ENCODE assay signal across 12 mouse cellular contexts in the genomic region with DNA sequence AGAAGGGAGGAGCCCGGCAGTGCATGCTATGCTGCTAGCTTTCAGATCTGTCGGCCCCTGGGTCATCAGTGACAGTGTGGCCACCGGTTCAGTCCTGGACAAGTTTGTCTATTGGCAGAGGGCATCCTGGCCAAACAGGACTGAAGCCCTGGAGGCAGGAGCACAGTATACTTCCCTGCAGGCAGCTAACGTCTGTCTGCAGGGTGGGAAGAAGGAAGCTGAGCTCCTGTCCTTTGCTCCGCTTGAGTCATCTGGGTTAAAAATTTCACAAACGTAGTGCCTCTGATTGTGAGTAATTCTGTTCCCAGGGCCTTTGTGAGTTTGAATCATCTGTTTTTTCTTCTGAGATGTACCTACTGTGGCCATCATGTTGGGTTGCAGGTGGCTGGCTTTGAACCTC. TPM values are rescaled to one million over a fixed set of nuclear protein-coding genes. Genes with fewer than 3 reads are reported as not detected.
DNase-seq lines count a peak whose midpoint lies in the region; ATAC-seq lines count a peak whose summit lies in the region.
"Had no signal": no experiment of that assay in that cellular context is flagged by ENCODE, and none has a peak within 500 bp of the region (broad histone marks: within the 10 kb centered on the region; RNA-seq: fewer than 3 reads in every experiment).

No protein-coding gene starts in this region.

- intact Hi-C loops in heart, postnatal 10 days (cut with DNase I), result no loop called here

- no peak for ATAC-seq in heart, embryonic 14.5 days (ENCODE audit: insufficient number of reproducible peaks, insufficient read depth, low FRiP score, low read depth)
- no peak for ATAC-seq in intestine, embryonic 15.5 days
- no peak for ATAC-seq in megakaryocyte, adult 5-6 weeks (ENCODE audit: poor library complexity, severe bottlenecking)
- no peak for ATAC-seq in forebrain, embryonic 11.5 days (replicated peaks; ENCODE audit: low FRiP score)
- ATAC-seq: activated CD4-positive, CD25-positive, alpha-beta regulatory T cell, adult 4 months; hindbrain, embryonic 16.5 days had no signal

- peak overlapping the region; percentile 84 to 87 for H3K27ac ChIP-seq in heart, embryonic 14.5 days (replicated peaks in 1 of 2; ENCODE audit: control insufficient read depth in 1 of 2, insufficient read depth in 1 of 2, low read depth in 2 of 2, low read length in 2 of 2)
- H3K27ac ChIP-seq in intestine, embryonic 15.5 days, result peak overlapping the region; percentile 61
- H3K27ac ChIP-seq in forebrain, embryonic 11.5 days (ENCODE audit: low read depth, low read length), result no peak overlapping the region
- H3K27ac ChIP-seq: liver, embryonic 13.5 days; neural tube, embryonic 15.5 days had no signal

- H3K4me3 ChIP-seq in heart, embryonic 14.5 days (ENCODE audit: control insufficient read depth in 1 of 2, insufficient read depth in 1 of 2, low read depth in 1 of 2, low read length in 2 of 2), result no peak overlapping the region; a peak in 1 of 4 replicates
- no peak overlapping the region for H3K4me3 ChIP-seq in intestine, embryonic 15.5 days (replicated peaks)
- no peak overlapping the region for H3K4me3 ChIP-seq in forebrain, embryonic 11.5 days (ENCODE audit: low read depth, low read length)
- H3K4me3 ChIP-seq: liver, embryonic 13.5 days; neural tube, embryonic 15.5 days had no signal

- peaks cover 26 to 47% of the 10 kb centered on the region in 2 experiments for H3K4me1 ChIP-seq in heart, embryonic 14.5 days (ENCODE audit: control insufficient read depth in 2 of 2, insufficient read depth in 2 of 2, low read length in 2 of 2)
- peaks cover 25% of the 10 kb centered on the region; the same call in 1 of the 2 replicates for H3K4me1 ChIP-seq in intestine, embryonic 15.5 days (replicated peaks)
- H3K4me1 ChIP-seq in forebrain, embryonic 11.5 days (replicated peaks; ENCODE audit: control insufficient read depth, insufficient read depth, low read length), result no peaks in the 10 kb centered on the region; the same call in 1 of the 2 replicates

- H3K9me3 ChIP-seq in heart, embryonic 14.5 days (ENCODE audit: control insufficient read depth, low read length), result no peaks in the 10 kb centered on the region
- H3K9me3 ChIP-seq in intestine, embryonic 15.5 days, result no peaks in the 10 kb centered on the region
- no peaks in the 10 kb centered on the region for H3K9me3 ChIP-seq in forebrain, embryonic 11.5 days (ENCODE audit: control insufficient read depth, low read length)
- H3K9me3 ChIP-seq: liver, embryonic 13.5 days; neural tube, embryonic 15.5 days had no signal

- no peaks in the 10 kb centered on the region for H3K27me3 ChIP-seq in heart, embryonic 14.5 days (ENCODE audit: control insufficient read depth, insufficient read depth, low read length)
- H3K27me3 ChIP-seq in intestine, embryonic 15.5 days (replicated peaks), result no peaks in the 10 kb centered on the region
- no peaks in the 10 kb centered on the region for H3K27me3 ChIP-seq in forebrain, embryonic 11.5 days (ENCODE audit: control insufficient read depth, insufficient read depth, low read length)
- H3K27me3 ChIP-seq: liver, embryonic 13.5 days; neural tube, embryonic 15.5 days had no signal

- peak overlapping the region; percentile 46 for H3K4me2 ChIP-seq in heart, embryonic 14.5 days (ENCODE audit: low read length)
- no peak overlapping the region for H3K4me2 ChIP-seq in intestine, embryonic 15.5 days (replicated peaks)
- H3K4me2 ChIP-seq in forebrain, embryonic 11.5 days (ENCODE audit: low read depth, low read length, severe bottlenecking), result no peak overlapping the region
- H3K4me2 ChIP-seq: liver, embryonic 13.5 days; neural tube, embryonic 15.5 days had no signal

- peak overlapping the region; percentile 56 for H3K9ac ChIP-seq in heart, embryonic 14.5 days (ENCODE audit: low read length)
- peak overlapping the region; percentile 18; the same call in 1 of the 2 replicates for H3K9ac ChIP-seq in intestine, embryonic 15.5 days
- no peak overlapping the region for H3K9ac ChIP-seq in forebrain, embryonic 11.5 days (ENCODE audit: low read length)
- H3K9ac ChIP-seq: liver, embryonic 13.5 days; neural tube, embryonic 15.5 days had no signal

- H3K36me3 ChIP-seq in heart, embryonic 14.5 days (ENCODE audit: control insufficient read depth, insufficient read depth, low read length), result peaks cover 20% of the 10 kb centered on the region
- H3K36me3 ChIP-seq in intestine, embryonic 15.5 days, result no peaks in the 10 kb centered on the region
- no peaks in the 10 kb centered on the region; the same call in 1 of the 2 replicates for H3K36me3 ChIP-seq in forebrain, embryonic 11.5 days (ENCODE audit: control insufficient read depth, insufficient read depth, low read length)

- DNase-seq in heart, postnatal 10 days, result no peak
- DNase-seq in 3134 (ENCODE audit: extremely low read depth, insufficient read length, low spot score) (peak; percentile 34), 416B (ENCODE audit: low read depth) (peak; percentile 47)
- DNase-seq in forebrain, embryonic 11.5 days (ENCODE audit: low spot score), result no peak
- DNase-seq: liver, embryonic 13.5 days; right cerebral cortex, postnatal 14 days had no signal

- WGBS in heart, embryonic 14.5 days, result 29% methylated on average over 6 of the region's 6 CpGs
- 63% methylated on average over 6 of the region's 6 CpGs for WGBS in intestine, embryonic 15.5 days
- 85% methylated on average over 6 of the region's 6 CpGs for WGBS in forebrain, embryonic 11.5 days

RNA-seq across cellular contexts. Expression of a gene that starts 3.6 kb away (rescaled TPM):
- 63.1 and 66.7 TPM in 2 replicates for polyA plus RNA-seq in heart, embryonic 14.5 days (2014; fragmentation: Nextera tagmentation; extraction: Ambion mirVana)
- 10 to 100 TPM; 12.8 to 18.2 TPM for total RNA-seq in heart, postnatal 10 days (2021)
- polyA plus RNA-seq in intestine, embryonic 15.5 days (2015; fragmentation: Nextera tagmentation; extraction: Ambion mirVana), result 56.4 and 61.6 TPM in 2 replicates
- total RNA-seq in megakaryocyte, adult 5-6 weeks (2015), result 4.4 and 5.5 TPM in 2 replicates
- total RNA-seq in megakaryocyte, adult 5-6 weeks (2017), result 6.0 and 7.1 TPM in 2 replicates
- 122 and 123 TPM in 2 replicates for polyA plus RNA-seq in forebrain, embryonic 11.5 days (2014; fragmentation: Nextera tagmentation; extraction: Ambion mirVana)

RNA-seq across cellular contexts. Expression of a gene that starts 21.3 kb away (rescaled TPM):
- polyA plus RNA-seq in heart, embryonic 14.5 days (2014; fragmentation: Nextera tagmentation; extraction: Ambion mirVana), result 277 and 306 TPM in 2 replicates
- total RNA-seq in heart, postnatal 10 days (2021), result 100 to 1,000 TPM in 1 of 2 experiments, 10 to 100 TPM in 1; 94.6 to 120 TPM
- polyA plus RNA-seq in intestine, embryonic 15.5 days (2015; fragmentation: Nextera tagmentation; extraction: Ambion mirVana), result 489 and 623 TPM in 2 replicates
- total RNA-seq in megakaryocyte, adult 5-6 weeks (2015), result 41.8 and 53.3 TPM in 2 replicates
- total RNA-seq in megakaryocyte, adult 5-6 weeks (2017), result 71.5 and 75.2 TPM in 2 replicates
- 882 and 935 TPM in 2 replicates for polyA plus RNA-seq in forebrain, embryonic 11.5 days (2014; fragmentation: Nextera tagmentation; extraction: Ambion mirVana)

RNA-seq across cellular contexts. Expression of a gene that starts 43.2 kb away (rescaled TPM):
- 1.8 and 2.0 TPM in 2 replicates for polyA plus RNA-seq in heart, embryonic 14.5 days (2014; fragmentation: Nextera tagmentation; extraction: Ambion mirVana)
- total RNA-seq in heart, postnatal 10 days (2021), result 1 to 10 TPM; 1.3 to 1.4 TPM
- 0.68 and 0.82 TPM in 2 replicates for polyA plus RNA-seq in intestine, embryonic 15.5 days (2015; fragmentation: Nextera tagmentation; extraction: Ambion mirVana)
- total RNA-seq in megakaryocyte, adult 5-6 weeks (2015), result not detected in 2 replicates
- 0.12 and 0.15 TPM in 2 replicates for total RNA-seq in megakaryocyte, adult 5-6 weeks (2017)
- polyA plus RNA-seq in forebrain, embryonic 11.5 days (2014; fragmentation: Nextera tagmentation; extraction: Ambion mirVana), result 1.2 TPM in 2 replicates

RNA-seq across cellular contexts. Expression of a gene that starts 51.4 kb away (rescaled TPM):
- polyA plus RNA-seq in heart, embryonic 14.5 days (2014; fragmentation: Nextera tagmentation; extraction: Ambion mirVana), result 487 and 508 TPM in 2 replicates
- 100 to 1,000 TPM; 593 to 606 TPM for total RNA-seq in heart, postnatal 10 days (2021)
- 28.2 and 29.9 TPM in 2 replicates for polyA plus RNA-seq in intestine, embryonic 15.5 days (2015; fragmentation: Nextera tagmentation; extraction: Ambion mirVana)
- total RNA-seq in megakaryocyte, adult 5-6 weeks (2015), result 0.76 and 0.89 TPM in 2 replicates
- total RNA-seq in megakaryocyte, adult 5-6 weeks (2017), result not detected in 2 replicates
- 0.76 and 1.3 TPM in 2 replicates for polyA plus RNA-seq in forebrain, embryonic 11.5 days (2014; fragmentation: Nextera tagmentation; extraction: Ambion mirVana)
- polyA plus RNA-seq: activated CD4-positive, CD25-positive, alpha-beta regulatory T cell, adult 4 months had no signal

Comparison
In these comparisons a context has a peak if more than half of its experiments do, and no peak if none do; other contexts are left out.
1. DNase-seq: peak in 3134 (single experiment) and 416B (single experiment); none in heart, postnatal 10 days (0 of 2) and forebrain, embryonic 11.5 days (single experiment).